Mouse (Mus musculus) liver, postnatal 0 days (tissue): ENCODE measurements around the gene Rps15. TPM values are rescaled to one million over a fixed set of nuclear protein-coding genes. Genes with fewer than 3 reads are reported as not detected.
A peak's percentile ranks its signal among the peaks of the same experiment; 100 is the strongest.

ENCODE experiments used
- ATAC-seq: fragments of 200-750 bp; cut with Nextera tagmentation; 2 replicates; pipeline ENCODE4 v1.8.0; 2017; ENCODE audit warnings: mild to moderate bottlenecking, moderate library complexity
- DNase-seq: peaks from one replicate; pipeline ENCODE4 v3.0.0-alpha.2; 2016
- H3K27ac ChIP-seq: fragments of 300-500 bp; sonication (generic); 2 replicates; pipeline ENCODE4 v1.5.1; 2014; ENCODE audit warnings: antibody characterized with exemption, moderate library complexity, mild to moderate bottlenecking, low read depth
- H3K27me3 ChIP-seq: fragments of 300-500 bp; sonication (generic); 2 replicates; pipeline ENCODE4 v1.6.1; 2014; ENCODE audit warnings: low read length, control low read depth, mixed read lengths; ENCODE audit not compliant: insufficient read depth
- H3K36me3 ChIP-seq: fragments of 300-500 bp; sonication (generic); replicated peaks from 2 replicates; pipeline ENCODE4 v1.6.1; 2014; ENCODE audit warnings: mild to moderate bottlenecking, control low read depth, low read length, moderate library complexity, mixed read lengths; ENCODE audit not compliant: insufficient read depth
- H3K4me1 ChIP-seq: fragments of 300-500 bp; sonication (generic); 2 replicates; pipeline ENCODE4 v1.6.1; 2014; ENCODE audit warnings: antibody characterized with exemption, mild to moderate bottlenecking, control low read depth; ENCODE audit not compliant: insufficient read depth
- H3K4me2 ChIP-seq: fragments of 300-500 bp; sonication (generic); 2 replicates; pipeline ENCODE4 v1.6.1; 2014; ENCODE audit warnings: low read depth, mild to moderate bottlenecking, low read length, moderate library complexity, mixed read lengths
- H3K4me3 ChIP-seq: fragments of 300-500 bp; sonication (generic); 2 replicates; pipeline ENCODE4 v1.5.1; 2014; ENCODE audit warnings: low read depth, low read length
- H3K9ac ChIP-seq: fragments of 300-500 bp; sonication (generic); replicated peaks from 2 replicates; pipeline ENCODE4 v1.6.1; 2014; ENCODE audit warnings: mild to moderate bottlenecking, moderate library complexity
- H3K9me3 ChIP-seq: fragments of 300-500 bp; sonication (generic); 2 replicates; pipeline ENCODE4 v1.6.1; 2016; ENCODE audit warnings: mild to moderate bottlenecking, control low read depth, low read length, mixed read lengths
- CTCF ChIP-seq: sonication (generic); IDR thresholded peaks from 2 replicates; pipeline ENCODE4 v1.5.1; 2016; ENCODE audit warnings: antibody characterized with exemption, low read depth
- EP300 ChIP-seq: IDR thresholded peaks from 2 replicates; pipeline ENCODE4 v1.6.1; 2016; ENCODE audit warnings: antibody characterized with exemption, low read depth, mild to moderate bottlenecking
- WGBS: fragments of 180-500 bp; shearing (Covaris S2); extraction: QIAGEN DNeasy Blood & Tissue Kit; methylation state at CpG from one replicate; pipeline ENCODE4 v1.1.7; 2014; ENCODE audit not compliant: insufficient replicate concordance; 5-methylcytosine and 5-hydroxymethylcytosine counted together
- polyA plus RNA-seq: library from polyadenylated mRNA; unstranded; fragments of >200 nt; fragmentation: Nextera tagmentation; extraction: Ambion mirVana; gene quantifications from 2 replicates; pipeline ENCODE4 v1.2.1, GENCODE M21; 2015

Rps15 gene
- polyA plus RNA-seq, 1 experiment from 2014 or later, result 466 TPM

DNA sequence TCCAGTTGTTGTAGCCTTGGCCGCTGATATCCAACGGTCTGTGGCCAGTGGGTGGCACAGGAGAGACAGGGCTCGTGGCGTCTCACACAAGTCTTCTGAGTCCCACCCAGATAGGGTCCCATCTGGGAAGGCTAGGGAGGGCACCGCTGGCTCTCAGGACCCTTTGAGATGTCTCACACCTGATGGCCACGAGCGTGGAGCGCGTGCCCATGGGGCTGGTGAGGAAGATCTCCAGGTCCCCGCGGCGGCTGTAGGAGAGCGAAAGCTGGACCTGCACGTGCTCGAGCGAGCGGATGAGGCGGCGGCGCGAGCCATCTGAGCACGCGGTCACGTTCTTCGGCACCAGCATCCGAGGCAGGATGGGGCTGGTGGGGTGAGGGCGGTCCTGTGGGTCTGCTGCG lies 30.6 kb downstream of the Rps15 start:
- 1% methylated on average over 28 of the region's 28 CpGs for WGBS

DNA sequence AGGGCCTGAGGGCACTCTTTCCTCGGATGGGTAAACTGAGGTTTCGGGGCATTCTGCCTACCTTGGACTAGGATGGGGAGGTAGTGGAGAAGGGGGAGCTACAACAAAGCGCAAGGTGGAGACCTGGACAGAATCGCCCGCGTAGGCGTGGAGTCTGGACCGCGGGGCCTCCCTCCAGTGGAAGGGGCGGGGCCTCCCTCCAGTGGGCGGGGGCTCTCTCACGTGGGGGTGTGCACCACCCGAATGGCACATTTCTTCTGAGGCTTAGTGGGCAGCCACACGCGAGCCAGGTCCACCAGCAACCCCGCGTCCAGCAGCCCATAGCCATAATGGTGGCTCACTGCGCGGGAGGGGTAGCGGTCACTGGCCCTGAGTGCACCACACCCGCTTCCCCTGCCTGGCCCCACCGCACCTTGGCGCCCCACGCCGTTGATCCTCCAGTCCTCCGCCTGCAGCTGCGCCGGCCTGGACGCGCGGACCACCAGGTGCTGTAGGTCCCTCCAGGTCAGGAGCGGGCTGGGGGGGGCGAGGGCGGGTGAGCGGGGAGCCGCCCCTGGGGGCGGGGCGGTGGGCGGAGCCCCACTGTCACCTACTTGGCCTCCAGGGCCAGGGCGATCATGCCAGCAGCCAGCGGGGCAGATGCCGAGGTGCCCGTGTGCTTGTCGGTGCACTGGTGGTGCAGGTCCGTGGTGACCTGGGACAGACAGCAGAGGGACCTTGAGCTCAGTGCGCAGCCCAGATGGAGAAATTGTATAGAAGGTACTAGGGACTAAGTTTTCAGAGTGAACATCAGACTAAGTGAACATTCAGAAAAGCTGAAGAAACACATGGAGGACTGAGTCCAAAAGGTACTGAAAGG lies 31.2 kb downstream of the Rps15 start:
- ATAC-seq (peak; percentile 75), DNase-seq (peak; percentile 89)
- Histone ChIP-seq H3K4me3 (peak overlapping the region; percentile 66), H3K27me3 (no peaks in the 10 kb centered on the region), H3K4me1 (peaks cover 33% of the 10 kb centered on the region), H3K9ac (peak overlapping the region; percentile 78), H3K4me2 (peak overlapping the region; percentile 100), H3K9me3 (no peaks in the 10 kb centered on the region), H3K27ac (peak overlapping the region; percentile 95), H3K36me3 (peaks cover 7% of the 10 kb centered on the region; the same call in 1 of the 2 replicates)
- TF ChIP-seq EP300, result peak; percentile 37; the same call in 1 of the 2 replicates
- TF ChIP-seq CTCF, result 0 out of 2 replicates have a peak, but pooled peaks have one; percentile 18
- whole genome bisulfite sequencing, result under 1% methylated on average over 42 of the region's 46 CpGs

More for the DNA sequence above, 30.6 kb downstream of the Rps15 start:
- H3K4me3 ChIP-seq, result peak overlapping the region; percentile 66
- DNase-seq (peak; percentile 65), ATAC-seq (peak; percentile 24)
- H3K27me3 ChIP-seq, result no peaks in the 10 kb centered on the region
- peak overlapping the region; percentile 78 for H3K9ac ChIP-seq
- peaks cover 33% of the 10 kb centered on the region for H3K4me1 ChIP-seq
- H3K9me3 ChIP-seq, result no peaks in the 10 kb centered on the region
- H3K4me2 ChIP-seq, result peak overlapping the region; percentile 100
- peaks cover 13% of the 10 kb centered on the region for H3K36me3 ChIP-seq
- H3K27ac ChIP-seq, result peak overlapping the region; percentile 95
- TF ChIP-seq EP300 (no peak), CTCF (peak; percentile 29)

DNA sequence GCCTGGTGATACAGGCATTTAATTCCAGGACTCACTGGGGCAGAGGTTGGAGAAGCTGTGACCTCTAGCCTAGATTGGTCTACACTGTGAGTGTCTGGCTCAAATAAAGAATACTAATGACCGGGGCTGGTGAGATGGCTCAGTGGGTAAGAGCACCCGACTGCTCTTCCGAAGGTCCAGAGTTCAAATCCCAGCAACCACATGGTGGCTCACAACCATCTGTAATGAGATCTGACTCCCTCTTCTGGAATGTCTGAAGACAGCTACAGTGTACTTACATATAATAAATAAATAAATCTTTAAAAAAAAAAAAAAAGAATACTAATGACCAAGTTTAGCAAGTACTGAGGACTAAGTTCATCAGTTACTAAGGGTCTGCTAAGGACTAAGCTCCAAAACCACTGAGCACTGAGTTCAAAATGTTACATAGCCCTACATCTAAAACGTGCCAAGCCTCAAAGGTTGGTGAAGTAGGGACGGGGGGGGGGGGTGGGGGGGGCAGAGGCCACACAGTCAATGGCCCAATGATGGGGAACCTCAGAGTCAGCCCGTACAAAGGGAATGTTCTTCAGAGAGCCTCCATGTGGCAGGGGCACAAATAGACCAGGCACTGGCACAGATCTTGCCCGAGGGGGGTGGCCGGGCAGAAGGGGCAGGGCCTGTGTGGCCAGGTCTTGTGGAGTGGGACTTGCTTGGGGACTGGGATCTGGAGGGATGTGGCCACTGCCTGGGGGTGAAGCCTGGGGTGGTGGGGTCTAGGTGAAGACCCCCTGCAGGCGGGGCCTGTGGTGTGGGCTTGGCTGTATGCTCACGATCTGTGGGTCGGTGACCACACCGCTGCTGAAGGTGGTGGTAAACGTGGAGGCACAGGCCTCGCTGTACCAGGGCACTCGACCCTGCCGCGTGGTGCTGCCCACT lies 32.1 kb downstream of the Rps15 start:
- Histone ChIP-seq H3K4me1 (peaks cover 33% of the 10 kb centered on the region), H3K27me3 (no peaks in the 10 kb centered on the region), H3K9ac (peak overlapping the region; percentile 78; the same call in 1 of the 2 replicates), H3K9me3 (no peaks in the 10 kb centered on the region), H3K4me3 (peak overlapping the region; percentile 66; the same call in 1 of the 2 replicates), H3K4me2 (peak overlapping the region; percentile 100), H3K27ac (peak overlapping the region; percentile 95), H3K36me3 (no peaks in the 10 kb centered on the region)
- WGBS, result 73% methylated on average over 17 of the region's 17 CpGs
- TF ChIP-seq EP300 (no peak), CTCF (no peak)
- DNase-seq, result no peak
- peak; percentile 64 for ATAC-seq

DNA sequence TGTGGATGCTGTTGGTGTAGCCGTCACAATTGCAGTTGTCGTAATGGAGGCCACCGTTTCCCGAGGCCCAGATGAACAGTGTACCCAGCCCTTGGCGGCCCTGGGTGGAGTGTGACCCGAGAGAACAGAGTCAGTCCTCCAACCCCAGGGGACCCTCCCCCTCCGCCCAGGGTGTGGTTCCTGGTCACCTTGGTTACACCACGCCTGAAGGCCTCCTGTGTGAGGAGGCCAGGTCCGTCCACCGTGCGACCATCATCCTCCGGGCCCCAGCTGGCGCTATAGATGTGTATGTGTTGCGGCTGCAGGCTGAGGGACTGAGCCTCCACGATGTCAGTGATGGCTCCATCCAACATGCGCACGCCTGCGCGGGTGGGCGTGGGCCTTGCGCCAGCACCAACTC lies 32.8 kb downstream of the Rps15 start:
- TF ChIP-seq CTCF (no peak), EP300 (no peak)
- no peak for ATAC-seq
- H3K4me1 ChIP-seq, result peaks cover 31% of the 10 kb centered on the region
- DNase-seq, result no peak
- H3K4me2 ChIP-seq, result no peak overlapping the region
- no peaks in the 10 kb centered on the region for H3K9me3 ChIP-seq
- no peaks in the 10 kb centered on the region for H3K36me3 ChIP-seq
- H3K9ac ChIP-seq, result no peak overlapping the region
- no peak overlapping the region for H3K4me3 ChIP-seq
- 81% methylated on average over 21 of the region's 21 CpGs for WGBS
- no peaks in the 10 kb centered on the region for H3K27me3 ChIP-seq
- H3K27ac ChIP-seq, result no peak overlapping the region

DNA sequence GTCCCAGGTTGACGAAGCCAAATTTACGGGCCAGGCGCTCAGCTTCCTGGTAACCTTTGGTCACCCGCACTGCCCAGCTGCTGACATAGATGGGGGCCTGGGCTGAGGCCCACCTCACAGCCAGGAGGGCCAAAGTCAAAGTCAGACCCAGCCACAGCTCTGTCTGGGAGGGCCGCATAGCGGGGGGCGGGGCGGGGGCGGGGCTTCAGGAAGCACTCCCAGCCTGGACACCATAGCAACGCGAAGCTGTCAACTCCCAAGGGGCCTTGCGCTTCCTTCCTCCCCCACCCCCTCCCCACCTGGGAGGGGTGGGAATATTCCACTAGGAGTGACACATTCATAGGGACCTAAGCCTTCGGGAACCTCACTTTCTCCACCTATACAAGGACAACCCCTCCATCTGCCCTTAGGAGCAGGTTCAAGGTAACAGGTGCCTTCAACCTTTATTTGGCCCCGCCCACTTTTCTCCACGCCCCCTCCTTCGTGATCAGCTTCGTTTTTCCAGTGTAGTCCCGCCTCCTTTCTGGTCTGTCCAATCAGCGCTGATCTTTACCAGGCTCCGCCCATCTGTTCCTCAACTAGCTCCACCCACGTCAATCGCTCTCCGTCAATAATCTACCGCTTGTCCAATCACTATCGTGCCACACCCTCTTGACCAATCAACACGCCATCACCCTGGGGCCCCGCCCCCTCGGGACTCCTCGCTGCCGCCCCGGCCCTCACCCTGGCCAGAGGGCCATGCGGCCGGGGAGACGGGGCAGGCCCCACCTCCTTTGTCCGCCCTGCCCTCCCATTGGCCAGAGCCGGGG lies 37.2 kb downstream of the Rps15 start, which contains the start of the genes Pcsk4 and Reep6:
Gene Pcsk4, minus strand, starts transcription at position 226 of the 809 bp plus-strand sequence.
Gene Reep6, plus strand, starts transcription at position 681 of the 809 bp plus-strand sequence.
- no peaks in the 10 kb centered on the region for H3K9me3 ChIP-seq
- peak within 1 kb of the TSS; percentile 59 for H3K4me3 ChIP-seq
- H3K27ac ChIP-seq, result peak within 1 kb of the TSS; percentile 97
- peak within 1 kb of the TSS; percentile 94 for H3K4me2 ChIP-seq
- H3K4me1 ChIP-seq, result peaks cover 42% of the 10 kb centered on the region
- peak; percentile 85 for ATAC-seq
- TF ChIP-seq EP300 (no peak), CTCF (no peak)
- 0 out of 2 replicates have a peak, but pooled peaks cover under 1% of the 10 kb centered on the region for H3K36me3 ChIP-seq
- peak; percentile 97 for DNase-seq
- WGBS, result 6% methylated on average over 35 of the region's 36 CpGs
- H3K27me3 ChIP-seq, result no peaks in the 10 kb centered on the region
- H3K9ac ChIP-seq, result peak within 1 kb of the TSS; percentile 79
